Mouse (Mus musculus): ENCODE data around the gene Bcl2a1c.
"Not testable (repeated sequence)": the region's sequence is repeated elsewhere in the genome, so short reads cannot be mapped to it uniquely, and the experiment has no call there.

Gene Bcl2a1c

GRCm38 (mm10) chr9:114329855-114330254 is at the start of gene Bcl2a1c:
Bcl2a1c (plus strand) TSS chr9:114330135.
- DNase-seq, result not testable (repeated sequence)

DNA sequence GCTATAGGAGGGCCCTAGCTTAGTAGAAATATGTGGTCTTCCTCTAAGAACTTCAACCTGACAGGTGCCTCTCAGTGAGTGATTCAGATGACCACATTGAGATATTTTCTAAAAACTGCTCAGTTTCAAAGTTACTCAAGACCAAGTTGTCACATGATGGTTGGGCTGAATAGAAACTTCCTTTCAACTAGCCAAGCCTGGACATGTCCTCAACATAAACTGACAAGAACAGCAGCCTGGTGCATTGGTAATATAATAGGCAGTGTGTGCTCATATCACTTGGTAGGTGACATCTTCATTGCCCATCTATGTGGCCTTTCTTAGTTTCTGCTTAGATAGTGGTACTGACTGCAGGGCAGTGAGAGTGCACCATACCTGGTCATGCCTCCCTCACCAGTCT is 24.0 kb upstream of the Bcl2a1c start:
- not testable (repeated sequence) for DNase-seq

DNA sequence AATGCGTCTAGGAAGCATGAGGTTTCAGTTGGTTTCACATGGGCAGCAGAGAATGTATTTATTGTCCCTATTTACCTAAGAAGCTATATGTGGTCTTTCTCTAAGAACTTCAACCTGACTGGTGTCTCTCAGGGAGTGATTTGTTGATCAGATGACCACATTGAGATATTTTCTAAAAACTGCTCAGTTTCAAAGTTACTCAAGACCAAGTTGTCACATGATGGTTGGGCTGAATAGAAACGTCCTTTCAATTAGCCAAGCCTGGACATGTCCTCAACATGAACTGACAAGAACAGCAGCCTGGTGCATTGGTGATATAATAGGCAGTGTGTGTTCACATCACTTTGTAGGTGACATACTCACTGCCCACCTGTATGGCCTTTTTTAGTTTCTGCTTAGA is 18.2 kb upstream of the Bcl2a1c start:
- not testable (repeated sequence) for DNase-seq

DNA sequence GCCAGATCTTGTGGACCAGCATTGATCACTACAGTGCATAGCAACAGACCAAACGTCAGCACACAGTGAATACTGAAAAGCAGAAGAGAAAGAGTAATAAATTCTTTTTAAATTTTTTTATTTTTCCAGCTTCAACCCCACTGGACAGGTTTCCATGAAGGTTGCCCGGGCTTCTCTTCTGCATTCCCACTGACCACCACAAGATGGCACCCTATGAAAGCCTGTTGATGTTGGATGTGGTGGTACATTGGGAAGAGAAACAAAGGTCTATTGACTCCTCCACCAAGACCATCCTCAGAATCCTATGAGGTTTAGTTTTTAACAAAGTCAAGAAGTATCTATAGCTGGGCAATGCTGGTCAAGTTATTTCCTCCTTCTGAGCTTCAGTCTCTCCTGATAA is 11.9 kb upstream of the Bcl2a1c start:
- DNase-seq, result peak; percentile 70 to 73

DNA sequence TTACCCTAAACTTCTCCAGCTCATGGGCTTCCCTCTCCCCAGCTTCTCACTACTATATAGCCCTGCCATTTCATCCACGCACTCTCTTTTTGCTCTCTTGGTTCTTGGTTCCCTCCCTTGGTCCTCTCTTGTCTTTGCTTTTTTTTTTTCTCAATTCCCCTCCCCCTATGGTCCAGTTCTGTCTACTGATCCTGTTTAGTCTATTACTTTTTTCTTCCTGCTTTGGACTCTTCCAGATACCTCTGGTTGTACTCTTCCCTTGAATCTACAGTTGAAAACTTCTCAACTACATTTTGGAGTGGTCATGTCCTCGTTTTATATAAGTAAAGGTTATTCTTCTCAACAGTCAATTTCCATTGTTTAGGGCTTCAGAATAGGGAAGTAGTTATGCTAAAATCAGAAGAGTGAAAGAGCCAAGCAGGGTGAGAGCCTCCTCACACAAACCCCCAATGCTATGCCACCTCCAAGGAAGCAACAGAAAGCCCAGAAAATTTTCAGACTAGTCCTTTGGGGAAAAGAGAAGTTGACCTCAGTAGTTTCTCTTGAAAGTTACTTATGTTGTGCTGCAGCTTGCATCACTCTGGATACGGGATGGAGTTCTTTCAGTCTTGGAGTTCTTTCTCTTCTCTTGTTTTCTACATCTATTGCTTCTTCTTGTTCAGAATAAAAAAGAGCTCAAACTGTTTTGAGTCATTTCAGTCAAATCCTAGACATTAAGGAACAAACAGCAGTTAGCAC is 3.8 kb upstream of the Bcl2a1c start:
- DNase-seq, result no peak

GRCm38 (mm10) chr9:114328332-114328731 is 1.6 kb upstream of the Bcl2a1c start:
- not testable (repeated sequence) for DNase-seq

- DNase-seq, result peak; percentile 86 to 89
Measured at GRCm38 (mm10) chr9:114367783-114368470, 38.0 kb downstream of the Bcl2a1c start.

DNA sequence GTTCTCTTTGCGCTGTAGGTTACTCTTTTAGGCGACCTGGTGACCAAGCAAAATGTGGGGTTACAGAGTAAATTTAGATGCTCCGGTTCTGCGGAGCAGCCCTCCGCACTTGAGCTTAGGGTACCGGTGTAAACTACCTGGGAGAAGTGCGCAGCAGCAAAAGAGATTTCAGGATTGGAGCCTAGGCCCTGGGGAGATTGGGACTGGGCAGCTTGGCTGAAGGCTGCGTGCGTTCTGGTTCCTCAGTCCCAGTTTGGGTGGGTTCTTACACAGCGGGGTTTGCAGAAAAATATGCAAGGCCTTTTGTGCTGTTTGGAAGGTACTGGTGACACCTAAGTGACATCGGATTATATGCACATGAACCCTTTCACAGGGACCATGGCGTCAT is 38.5 kb downstream of the Bcl2a1c start:
- no peak for DNase-seq

- DNase-seq, result peak; percentile 28 to 33
Measured at GRCm38 (mm10) chr9:114369389-114369788, 39.5 kb downstream of the Bcl2a1c start.

DNA sequence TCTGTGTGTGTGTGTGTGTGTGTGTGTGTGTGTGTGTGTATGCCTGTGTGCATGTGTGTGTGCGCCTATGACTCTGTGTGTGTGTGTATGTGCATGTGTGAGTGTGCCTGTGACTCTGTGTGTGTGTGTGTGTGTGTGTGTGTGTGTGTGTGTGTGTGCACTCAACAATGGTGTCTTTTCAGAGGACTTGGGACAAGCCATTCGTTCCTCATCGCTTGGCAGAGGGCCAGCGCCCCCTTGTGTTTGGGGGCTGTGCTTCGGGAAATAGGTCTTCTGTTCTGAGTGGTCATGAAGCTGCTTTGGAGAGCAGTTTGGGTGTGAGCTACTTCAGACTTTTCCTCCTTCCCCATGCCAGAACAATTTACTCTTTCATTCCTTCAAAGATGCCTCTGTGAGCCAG is 41.8 kb downstream of the Bcl2a1c start:
- peak; percentile 37 to 59 for DNase-seq

- DNase-seq, result no peak
Measured at GRCm38 (mm10) chr9:114375276-114375962, 45.5 kb downstream of the Bcl2a1c start.

DNA sequence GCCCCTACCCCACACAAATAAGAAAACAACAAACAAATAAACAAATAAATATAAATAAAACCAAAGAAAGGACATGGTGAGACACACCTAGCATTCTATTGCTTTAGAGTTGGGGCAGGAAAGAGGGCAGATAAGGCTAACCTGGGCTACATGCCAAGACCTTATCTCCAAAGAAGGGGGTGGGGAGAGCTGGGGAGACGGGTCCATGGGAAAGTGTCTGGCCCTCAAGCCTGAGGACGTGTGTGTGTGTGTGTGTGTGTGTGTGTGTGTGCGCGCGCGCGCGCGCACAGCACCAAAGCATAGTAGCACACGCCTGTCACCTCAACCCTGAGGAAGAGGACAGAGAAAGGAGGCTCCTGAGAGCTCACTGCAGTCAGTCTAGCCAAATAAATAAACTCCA is 47.2 kb downstream of the Bcl2a1c start:
- DNase-seq, result no peak

GRCm38 (mm10) chr9:114379871-114380270 is 49.9 kb downstream of the Bcl2a1c start:
- no peak for DNase-seq
